Mouse (Mus musculus): Measurements from ENCODE around the gene Ap4m1. TPM values are rescaled to one million over a fixed set of nuclear protein-coding genes. Genes with fewer than 3 reads are reported as not detected.

The Ap4m1 gene
- polyA plus RNA-seq, 1 experiment, result 10.4 TPM

- Histone ChIP-seq H3K4me2 (ENCODE audit: low read depth) (peak overlapping the region; percentile 67), H3K79me2 (ENCODE audit: control insufficient read depth, insufficient read depth) (peaks cover 19% of the 10 kb centered on the region), H3ac (ENCODE audit: control insufficient read depth, insufficient read length) (no peak overlapping the region), H3K36me3 (ENCODE audit: control insufficient read depth, insufficient read depth) (peaks cover 14% of the 10 kb centered on the region), H3K27me3 (ENCODE audit: control insufficient read depth, insufficient read depth, insufficient read length) (no peaks in the 10 kb centered on the region), H3K4me3 (peak overlapping the region; percentile 92)
- TF ChIP-seq TCF3 (IDR thresholded peaks at IDR 0.05; ENCODE audit: insufficient read length, low read depth), result no peak
- TF ChIP-seq E2F4 (IDR thresholded peaks at IDR 0.05; ENCODE audit: insufficient read depth), result no peak
- TF ChIP-seq MYOD1 (IDR thresholded peaks at IDR 0.05; ENCODE audit: control insufficient read depth in 1 of 3, insufficient read length in 2 of 3, low read depth in 2 of 3), result peak in 1 of 3 experiments; percentile 35
- TF ChIP-seq USF1 (IDR thresholded peaks at IDR 0.05; ENCODE audit: low read depth), result no peak
- TF ChIP-seq SRF (IDR thresholded peaks at IDR 0.05; ENCODE audit: control insufficient read depth, insufficient read length, low read depth), result no peak
- peak in 2 of 3 experiments; percentile 15 to 23 for TF ChIP-seq MYOG (IDR thresholded peaks at IDR 0.05; ENCODE audit: control insufficient read depth in 1 of 3, insufficient read depth in 1 of 3, insufficient read length in 2 of 3, low read depth in 2 of 3)
- peak; percentile 14 for TF ChIP-seq TCF12 (IDR thresholded peaks at IDR 0.05; ENCODE audit: insufficient read depth, poor library complexity, severe bottlenecking)
These were observed 1.4 kb downstream of the Ap4m1 start for GRCm38 (mm10) chr5:138173217-138173616.

- TF ChIP-seq TCF12 (IDR thresholded peaks at IDR 0.05; ENCODE audit: insufficient read depth, poor library complexity, severe bottlenecking) (no peak), POLR2AphosphoS2 (IDR thresholded peaks at IDR 0.05; ENCODE audit: insufficient read length, low read depth) (peak; percentile 68), POLR2A (IDR thresholded peaks at IDR 0.05; ENCODE audit: insufficient read length, low read depth) (peak; percentile 81)
These were observed 15.3 kb downstream of the Ap4m1 start, which contains the start of the genes Taf6 and Cnpy4 for GRCm38 (mm10) chr5:138186950-138187638. Gene Taf6 (minus strand): TSS chr5:138187451. Gene Cnpy4 (plus strand): TSS chr5:138187485.

GRCm38 (mm10) chr5:138187661-138188306, 16.0 kb downstream of the Ap4m1 start:
- no peak for TF ChIP-seq POLR2A (IDR thresholded peaks at IDR 0.05; ENCODE audit: insufficient read length, low read depth)
- TF ChIP-seq MYOG (IDR thresholded peaks at IDR 0.05; ENCODE audit: control insufficient read depth in 1 of 3, insufficient read depth in 1 of 3, insufficient read length in 2 of 3, low read depth in 2 of 3), result no peak
- no peak for TF ChIP-seq E2F4 (IDR thresholded peaks at IDR 0.05; ENCODE audit: insufficient read depth)
- no peak for TF ChIP-seq SRF (IDR thresholded peaks at IDR 0.05; ENCODE audit: control insufficient read depth, insufficient read length, low read depth)
- no peak for TF ChIP-seq POLR2AphosphoS2 (IDR thresholded peaks at IDR 0.05; ENCODE audit: insufficient read length, low read depth)
- TF ChIP-seq CEBPB (IDR thresholded peaks at IDR 0.05; ENCODE audit: insufficient read depth, poor library complexity, severe bottlenecking), result no peak
- TF ChIP-seq REST (IDR thresholded peaks at IDR 0.05; ENCODE audit: insufficient read depth, insufficient read length), result no peak
- TF ChIP-seq TCF12 (IDR thresholded peaks at IDR 0.05; ENCODE audit: insufficient read depth, poor library complexity, severe bottlenecking), result no peak
- TF ChIP-seq MAX (IDR thresholded peaks at IDR 0.05; ENCODE audit: low read depth), result no peak
- TF ChIP-seq USF1 (IDR thresholded peaks at IDR 0.05; ENCODE audit: low read depth), result no peak
- TF ChIP-seq TCF3 (IDR thresholded peaks at IDR 0.05; ENCODE audit: insufficient read length, low read depth), result no peak
- Histone ChIP-seq H3K36me3 (ENCODE audit: control insufficient read depth, insufficient read depth) (no peaks in the 10 kb centered on the region), H3K27me3 (ENCODE audit: control insufficient read depth, insufficient read depth, insufficient read length) (no peaks in the 10 kb centered on the region), H3K4me3 (peak overlapping the region; percentile 96), H3K79me2 (ENCODE audit: control insufficient read depth, insufficient read depth) (peaks cover 10% of the 10 kb centered on the region), H3K4me2 (ENCODE audit: low read depth) (peak overlapping the region; percentile 96), H3ac (ENCODE audit: control insufficient read depth, insufficient read length) (no peak overlapping the region)

More at GRCm38 (mm10) chr5:138186950-138187638, 15.3 kb downstream of the Ap4m1 start, which contains the start of the genes Taf6 and Cnpy4:
- H3K79me2 ChIP-seq (ENCODE audit: control insufficient read depth, insufficient read depth), result peaks cover 10% of the 10 kb centered on the region
- H3K36me3 ChIP-seq (ENCODE audit: control insufficient read depth, insufficient read depth), result peaks cover 6% of the 10 kb centered on the region
- H3ac ChIP-seq (ENCODE audit: control insufficient read depth, insufficient read length), result no peak within 1 kb of the TSS
- H3K4me3 ChIP-seq, result peak within 1 kb of the TSS; percentile 96
- peak within 1 kb of the TSS; percentile 97 for H3K4me2 ChIP-seq (ENCODE audit: low read depth)
- H3K27me3 ChIP-seq (ENCODE audit: control insufficient read depth, insufficient read depth, insufficient read length), result no peaks in the 10 kb centered on the region

GRCm38 (mm10) chr5:138193771-138194727, 22.2 kb downstream of the Ap4m1 start, which contains the start of gene Mblac1:
Gene Mblac1 (plus strand): TSS chr5:138194314.
- no peaks in the 10 kb centered on the region for H3K27me3 ChIP-seq (ENCODE audit: control insufficient read depth, insufficient read depth, insufficient read length)
- peak within 1 kb of the TSS; percentile 81 for H3ac ChIP-seq (ENCODE audit: control insufficient read depth, insufficient read length)
- H3K36me3 ChIP-seq (ENCODE audit: control insufficient read depth, insufficient read depth), result no peaks in the 10 kb centered on the region
- peak within 1 kb of the TSS; percentile 50 for H3K4me3 ChIP-seq
- H3K4me2 ChIP-seq (ENCODE audit: low read depth), result peak within 1 kb of the TSS; percentile 75
- TF ChIP-seq TCF12 (IDR thresholded peaks at IDR 0.05; ENCODE audit: insufficient read depth, poor library complexity, severe bottlenecking), result no peak
- peak; percentile 71 for TF ChIP-seq POLR2A (IDR thresholded peaks at IDR 0.05; ENCODE audit: insufficient read length, low read depth)
- no peak for TF ChIP-seq USF1 (IDR thresholded peaks at IDR 0.05; ENCODE audit: low read depth)
- TF ChIP-seq POLR2AphosphoS2 (IDR thresholded peaks at IDR 0.05; ENCODE audit: insufficient read length, low read depth), result peak; percentile 60
- H3K79me2 ChIP-seq (ENCODE audit: control insufficient read depth, insufficient read depth), result no peaks in the 10 kb centered on the region

All from myocyte (in vitro differentiated cells).